Mouse (Mus musculus) v-Abl transformed pro-B cells (cell line): ENCODE results near the gene Gm813.

Experiments
- in situ Hi-C, 2 experiments: fragments of 400-800 bp; cut with MboI; formaldehyde crosslinking; loops; one replicate each; pipeline ENCODE4 v1.15.1; 2025; ENCODE audit not compliant: unreplicated experiment in 2 of 2

The Gm813 gene

GRCm38 (mm10) chr16:58622377-58622776 is 5.6 kb upstream of the Gm813 start:
- in situ Hi-C loops, result loop anchor here (5.0 to 10.0 kb wide), 3 partner anchors 98 to 160 kb away; partner anchors contain the start of gene St3gal6 (in 2 of the 2)

DNA sequence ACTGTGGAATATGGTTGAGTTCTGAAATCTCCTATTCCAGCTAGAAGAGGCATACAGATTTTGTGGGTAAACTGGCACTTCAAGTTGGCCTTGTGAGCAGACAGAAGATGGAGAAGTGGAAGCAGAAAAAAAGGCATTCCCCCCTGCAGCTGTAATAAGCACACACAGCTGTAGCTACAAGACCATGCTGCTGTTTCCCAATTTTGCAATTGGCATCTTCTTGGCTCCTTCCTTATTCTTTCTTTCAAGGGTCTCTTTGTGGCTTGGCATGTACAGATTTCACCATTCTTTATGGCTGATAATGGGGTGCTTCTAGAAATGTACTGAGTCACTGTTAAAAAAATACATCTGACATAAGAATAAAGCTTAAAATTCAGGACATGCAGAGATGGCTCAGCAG is 568 bp upstream of the Gm813 start:
- in situ Hi-C loops, result no loop called here

DNA sequence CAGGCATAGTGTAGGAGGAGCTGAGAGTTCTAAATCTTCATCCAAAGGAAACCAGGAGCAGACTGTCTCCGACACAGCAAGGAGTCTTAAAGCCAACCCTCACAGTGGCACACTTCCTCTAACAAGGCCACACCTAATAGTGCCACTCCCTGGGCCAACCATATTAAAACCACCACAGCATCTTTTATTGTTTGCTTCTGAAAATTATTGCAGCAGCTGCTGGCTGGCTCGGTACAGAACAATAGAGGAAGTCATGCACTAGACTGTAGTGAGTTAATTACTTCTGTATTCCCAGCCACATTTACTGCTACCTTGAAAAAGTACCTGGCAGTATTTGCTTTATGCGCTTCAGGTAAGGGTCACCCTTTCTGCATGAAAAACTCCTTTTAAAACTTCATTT is 3.8 kb downstream of the Gm813 start:
- in situ Hi-C loops, result no loop called here

DNA sequence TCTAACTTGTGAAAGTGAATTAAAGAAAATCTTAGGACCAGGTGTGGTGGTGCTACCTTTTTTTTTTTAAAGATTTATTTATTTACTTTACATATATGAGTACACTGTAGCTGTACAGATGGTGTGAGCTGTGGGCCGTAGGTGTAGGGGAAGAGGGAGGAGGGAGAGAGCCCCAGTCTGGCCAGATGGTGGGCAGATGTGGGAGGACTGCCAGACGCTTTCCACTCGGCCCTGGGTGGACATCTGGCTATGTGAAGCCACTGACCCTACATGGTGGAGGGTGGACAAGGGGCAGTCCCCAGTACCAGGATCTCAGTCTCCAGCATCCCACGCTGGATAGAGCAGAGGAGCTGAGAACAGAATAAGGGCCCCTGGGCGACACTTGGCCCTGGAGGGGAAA is 9.7 kb downstream of the Gm813 start:
- in situ Hi-C loops, result no loop called here

- in situ Hi-C loops, result no loop called here
These were observed 12.1 kb downstream of the Gm813 start for GRCm38 (mm10) chr16:58604680-58605079.

DNA sequence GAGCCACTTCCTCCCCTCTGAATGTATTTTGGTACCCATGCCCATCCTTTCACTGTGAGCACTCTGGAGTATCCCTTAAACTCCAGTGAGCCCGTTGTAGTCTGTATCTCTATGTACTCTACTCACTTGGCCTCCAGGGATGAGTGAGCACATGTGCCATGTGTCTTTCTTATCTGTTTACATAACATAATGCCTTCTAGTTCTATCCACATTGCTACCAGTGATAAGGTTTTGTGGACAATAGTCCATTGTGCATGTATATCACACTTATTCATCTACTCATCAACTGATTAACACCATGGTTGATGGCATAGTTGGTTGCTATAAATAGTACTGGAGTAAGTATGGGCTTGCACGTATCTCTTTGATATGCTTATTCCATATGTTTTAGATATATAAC is 12.9 kb downstream of the Gm813 start:
- in situ Hi-C loops, result no loop called here

DNA sequence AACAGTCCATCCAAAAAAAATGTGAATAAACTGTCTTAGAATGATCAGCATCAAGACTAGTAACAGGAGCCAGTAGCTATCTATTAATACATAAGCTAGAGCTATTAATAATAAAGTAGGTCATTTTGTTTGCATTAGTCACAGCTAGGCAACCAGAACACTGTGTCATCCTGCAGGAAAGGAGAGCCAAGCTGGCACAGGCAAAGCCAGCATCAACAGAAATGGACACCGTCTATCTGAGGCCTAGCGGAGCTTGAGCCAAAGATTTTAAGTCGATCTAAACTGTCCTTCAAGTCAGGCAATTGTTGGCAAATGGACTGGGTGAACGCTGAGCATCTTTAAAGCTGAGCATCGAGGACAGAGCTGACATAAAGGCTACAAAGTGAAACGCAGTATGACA is 15.9 kb downstream of the Gm813 start:
- in situ Hi-C loops, result no loop called here

DNA sequence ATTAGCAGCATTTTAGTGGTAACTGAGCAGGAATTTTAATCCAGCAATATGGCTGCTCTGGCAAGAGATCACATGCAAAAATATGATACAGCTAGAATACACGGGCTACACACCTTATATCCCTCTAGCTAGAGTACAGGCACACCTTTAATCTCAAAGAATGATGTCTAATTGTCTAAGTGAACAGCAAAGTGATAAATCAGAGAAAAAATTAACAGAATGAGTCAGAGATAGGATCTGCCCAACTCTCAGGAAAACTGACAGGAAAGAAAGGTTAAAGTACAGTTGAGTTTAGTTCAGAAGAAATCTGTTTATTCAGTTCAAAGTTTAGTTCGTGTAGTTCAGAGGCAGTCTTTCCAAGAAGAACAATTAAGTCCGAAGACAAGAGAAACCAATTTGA is 25.5 kb downstream of the Gm813 start:
- in situ Hi-C loops, result no loop called here

DNA sequence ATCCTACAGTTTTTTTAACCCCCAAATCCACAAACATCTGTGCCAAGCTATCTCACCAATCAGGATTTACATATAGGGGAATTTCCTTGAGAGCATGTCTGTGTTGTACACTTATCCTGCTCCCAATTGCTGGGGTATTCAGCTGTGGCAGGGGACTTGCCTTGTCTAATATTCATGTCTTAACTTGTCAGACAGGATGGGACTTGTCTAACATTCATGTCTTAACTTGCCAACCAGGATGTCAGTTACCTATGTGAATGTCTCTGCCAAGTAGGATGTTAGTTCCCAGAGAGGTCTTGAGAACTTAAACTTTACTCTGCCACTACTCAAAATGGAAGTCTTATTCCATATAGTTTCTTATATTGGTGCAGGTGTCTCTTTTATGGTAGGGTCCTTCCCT is 27.3 kb downstream of the Gm813 start:
- in situ Hi-C loops, result no loop called here

DNA sequence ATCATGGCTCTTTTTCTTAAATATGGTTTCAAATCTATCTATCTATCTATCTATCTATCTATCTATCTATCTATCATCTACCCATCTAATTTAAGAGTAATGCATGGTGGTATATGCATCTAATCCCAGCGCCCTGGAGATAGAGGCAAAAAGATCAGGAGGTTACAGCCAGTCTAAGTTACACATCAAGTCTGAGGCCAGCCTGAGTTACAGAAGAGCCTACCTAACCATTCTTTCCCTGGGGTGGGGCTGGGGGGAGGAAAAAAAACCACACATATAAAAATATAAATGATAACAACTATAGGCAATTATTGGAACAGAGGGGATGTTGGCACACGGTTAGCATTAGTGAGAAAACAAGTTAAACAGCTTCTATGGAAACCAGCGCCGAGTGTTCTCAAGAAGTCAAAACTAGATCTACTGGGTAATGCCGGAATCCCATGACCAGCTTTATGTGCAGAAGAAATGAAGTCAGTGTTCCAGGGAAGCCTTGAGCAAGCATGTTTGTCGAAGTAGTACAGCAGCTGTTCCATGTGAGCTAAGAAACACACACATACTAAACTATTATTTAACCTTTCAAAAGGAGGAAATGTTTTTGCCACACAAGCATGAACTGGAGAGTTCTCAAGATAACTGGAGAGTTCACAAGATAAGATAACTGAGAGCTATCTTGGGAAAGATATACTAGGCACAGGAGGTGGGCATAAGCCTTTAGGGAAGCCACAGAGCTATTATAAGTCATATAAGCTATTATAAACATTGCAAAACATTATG is 42.6 kb downstream of the Gm813 start:
- in situ Hi-C loops, result no loop called here

DNA sequence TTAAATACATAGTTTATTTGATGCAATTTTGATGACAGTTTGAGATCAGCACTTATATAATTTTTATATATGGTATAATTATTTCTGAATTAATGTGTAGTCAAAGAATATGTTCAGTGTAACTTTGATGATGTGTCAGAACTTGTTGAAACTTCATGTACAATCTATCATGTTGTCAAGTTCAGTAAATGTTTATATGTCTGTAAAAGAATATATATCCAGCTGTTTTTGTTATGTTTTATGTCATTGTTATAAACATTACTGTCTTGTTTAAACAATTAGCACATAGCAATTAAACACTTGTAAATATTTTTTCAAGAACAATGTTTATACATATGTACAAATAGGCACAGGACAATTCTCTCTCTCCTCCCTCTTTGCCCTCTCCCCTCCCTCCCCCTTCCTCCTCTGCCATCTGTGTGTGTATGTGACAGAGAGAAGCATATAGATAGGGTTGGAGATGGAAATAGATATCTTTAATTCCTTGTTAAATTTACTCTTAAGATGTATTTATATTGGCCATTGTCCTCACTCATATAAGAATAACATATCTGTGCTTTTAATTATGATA is 46.0 kb downstream of the Gm813 start:
- in situ Hi-C loops, result no loop called here
